Mouse (Mus musculus) small intestine, adult 2 months (tissue): ENCODE measurements at regions not wholly inside any gene's neighbourhood (a gene's known extent, or its start where the extent isn't known, plus 50 kb on each side); places are given as distances from the start of the nearest gene placed in this dataset.

ENCODE experiments used
- H3K27ac ChIP-seq: fragments of 200-500 bp; 2 replicates; pipeline ENCODE4 v1.5.1; 2012; ENCODE audit warnings: low read depth, low read length, control low read depth, inconsistent platforms; ENCODE audit not compliant: insufficient read depth
- H3K27me3 ChIP-seq: fragments of 200-500 bp; 2 replicates; pipeline ENCODE4 v1.6.1; 2012; ENCODE audit warnings: mild to moderate bottlenecking, moderate library complexity, low read length, inconsistent platforms; ENCODE audit not compliant: control insufficient read depth, insufficient read depth
- H3K36me3 ChIP-seq: fragments of 200-500 bp; 2 replicates; pipeline ENCODE4 v1.6.1; 2012; ENCODE audit warnings: mild to moderate bottlenecking, low read length, control low read depth, inconsistent platforms; ENCODE audit not compliant: control insufficient read depth, insufficient read depth
- H3K4me1 ChIP-seq: fragments of 200-500 bp; 2 replicates; pipeline ENCODE4 v1.6.1; 2012; ENCODE audit warnings: low read length, inconsistent platforms, mixed read lengths; ENCODE audit not compliant: control insufficient read depth, insufficient read depth, insufficient read length
- H3K4me3 ChIP-seq: fragments of 200-500 bp; 2 replicates; pipeline ENCODE4 v1.5.1; 2012; ENCODE audit warnings: low read depth, mild to moderate bottlenecking, control low read depth, inconsistent platforms, low read length, moderate library complexity
- CTCF ChIP-seq: fragments of 200-500 bp; IDR thresholded peaks from 2 replicates; pipeline ENCODE4 v1.5.1; 2012; ENCODE audit warnings: low read depth, mild to moderate bottlenecking, control low read depth, inconsistent platforms, low read length, moderate library complexity, mixed read lengths; ENCODE audit not compliant: insufficient replicate concordance, insufficient read length; ENCODE audit errors: extremely low read depth
- POLR2A ChIP-seq: fragments of 200-500 bp; IDR thresholded peaks from 2 replicates; pipeline ENCODE4 v1.6.1; 2012; ENCODE audit warnings: low read depth, mild to moderate bottlenecking, control low read depth, inconsistent platforms, low read length, moderate library complexity
- WGBS: fragments of 180-500 bp; shearing (Covaris S2); methylation state at CpG from one replicate; pipeline ENCODE4 v1.1.7; 2018; 5-methylcytosine and 5-hydroxymethylcytosine counted together

GRCm38 (mm10) chr1:73230611-73231010 is 214.9 kb upstream of the Tnp1 start:
- H3K27ac ChIP-seq, result no peak overlapping the region

GRCm38 (mm10) chr1:73227246-73227645 is 211.5 kb upstream of the Tnp1 start:
- 89% methylated on average over 8 of the region's 8 CpGs for WGBS
- Histone ChIP-seq H3K27me3 (no peaks in the 10 kb centered on the region), H3K4me3 (no peak overlapping the region), H3K36me3 (no peaks in the 10 kb centered on the region), H3K4me1 (no peaks in the 10 kb centered on the region), H3K27ac (no peak overlapping the region)
- TF ChIP-seq POLR2A (no peak), CTCF (no peak)

More at GRCm38 (mm10) chr1:73230611-73231010, 214.9 kb upstream of the Tnp1 start:
- 48% methylated on average over 1 of the region's 1 CpGs for WGBS
- H3K27me3 ChIP-seq, result no peaks in the 10 kb centered on the region
- H3K36me3 ChIP-seq, result no peaks in the 10 kb centered on the region
- no peaks in the 10 kb centered on the region for H3K4me1 ChIP-seq
- no peak for TF ChIP-seq CTCF
- no peak for TF ChIP-seq POLR2A
- no peak overlapping the region for H3K4me3 ChIP-seq

GRCm38 (mm10) chr1:73221863-73222262 is 206.2 kb upstream of the Tnp1 start:
- Histone ChIP-seq H3K27me3 (no peaks in the 10 kb centered on the region), H3K36me3 (no peaks in the 10 kb centered on the region), H3K4me3 (no peak overlapping the region), H3K4me1 (no peaks in the 10 kb centered on the region), H3K27ac (no peak overlapping the region)
- 14% methylated on average over 2 of the region's 2 CpGs for WGBS
- no peak for TF ChIP-seq POLR2A
- TF ChIP-seq CTCF, result no peak

- H3K4me1 ChIP-seq, result no peaks in the 10 kb centered on the region
- H3K4me3 ChIP-seq, result no peak overlapping the region
- WGBS, result 72% methylated on average over 5 of the region's 5 CpGs
- no peaks in the 10 kb centered on the region for H3K36me3 ChIP-seq
- no peaks in the 10 kb centered on the region for H3K27me3 ChIP-seq
- no peak overlapping the region for H3K27ac ChIP-seq
- TF ChIP-seq POLR2A (no peak), CTCF (no peak)
These were observed 198.7 kb upstream of the Tnp1 start for GRCm38 (mm10) chr1:73214305-73214946.

- TF ChIP-seq CTCF (no peak), POLR2A (no peak)
- WGBS, result 32% methylated on average over 8 of the region's 8 CpGs
- Histone ChIP-seq H3K36me3 (no peaks in the 10 kb centered on the region), H3K4me1 (no peaks in the 10 kb centered on the region), H3K27ac (no peak overlapping the region), H3K4me3 (no peak overlapping the region), H3K27me3 (no peaks in the 10 kb centered on the region)
These were observed 191.7 kb upstream of the Tnp1 start for GRCm38 (mm10) chr1:73207421-73207820.

- Histone ChIP-seq H3K27me3 (no peaks in the 10 kb centered on the region), H3K4me1 (no peaks in the 10 kb centered on the region), H3K36me3 (no peaks in the 10 kb centered on the region), H3K4me3 (no peak overlapping the region), H3K27ac (no peak overlapping the region)
- WGBS, result 93% methylated on average over 1 of the region's 1 CpGs
- TF ChIP-seq POLR2A (no peak), CTCF (no peak)
These were observed 190.1 kb upstream of the Tnp1 start for GRCm38 (mm10) chr1:73205788-73206187.

GRCm38 (mm10) chr1:73200112-73200511 is 184.4 kb upstream of the Tnp1 start:
- WGBS, result 31% methylated on average over 2 of the region's 2 CpGs
- Histone ChIP-seq H3K4me1 (no peaks in the 10 kb centered on the region), H3K27ac (no peak overlapping the region), H3K4me3 (no peak overlapping the region), H3K27me3 (no peaks in the 10 kb centered on the region), H3K36me3 (no peaks in the 10 kb centered on the region)
- no peak for TF ChIP-seq CTCF
- TF ChIP-seq POLR2A, result no peak
